Mouse (Mus musculus): ENCODE results near the gene Atp8a2. TPM values are rescaled to one million over a fixed set of nuclear protein-coding genes. Genes with fewer than 3 reads are reported as not detected.
A peak's percentile ranks its signal among the peaks of the same experiment; 100 is the strongest.
"Not testable (repeated sequence)": the region's sequence is repeated elsewhere in the genome, so short reads cannot be mapped to it uniquely, and the experiment has no call there.

Atp8a2 gene
- polyA plus RNA-seq, 1 experiment, result 24.7 TPM

- H3K27ac ChIP-seq (ENCODE audit: insufficient read depth, low read length), result no peak overlapping the region
- no peak for TF ChIP-seq POLR2A (IDR thresholded peaks at IDR 0.05; ENCODE audit: borderline replicate concordance, insufficient read depth, low read length)
- WGBS, result under 1% methylated on average over 51 of the region's 51 CpGs
- peak overlapping the region; percentile 37 for H3K4me3 ChIP-seq (replicated peaks; ENCODE audit: insufficient read depth, low read depth, low read length)
- H3K27me3 ChIP-seq (ENCODE audit: control insufficient read depth, insufficient read depth, low read length), result no peaks in the 10 kb centered on the region
- no peak for DNase-seq
- H3K4me1 ChIP-seq (ENCODE audit: control insufficient read depth, insufficient read depth, low read length), result no peaks in the 10 kb centered on the region
These were observed 571.1 kb downstream of the Atp8a2 start for GRCm38 (mm10) chr14:59625806-59626364.

- peak; percentile 28 to 39 for DNase-seq
- Histone ChIP-seq H3K27ac (ENCODE audit: insufficient read depth, low read length) (no peak within 1 kb of the TSS), H3K4me1 (ENCODE audit: control insufficient read depth, insufficient read depth, low read length) (no peaks in the 10 kb centered on the region), H3K4me3 (replicated peaks; ENCODE audit: insufficient read depth, low read depth, low read length) (peak within 1 kb of the TSS; percentile 37), H3K27me3 (ENCODE audit: control insufficient read depth, insufficient read depth, low read length) (no peaks in the 10 kb centered on the region)
- TF ChIP-seq POLR2A (IDR thresholded peaks at IDR 0.05; ENCODE audit: borderline replicate concordance, insufficient read depth, low read length) (no peak), CTCF (IDR thresholded peaks at IDR 0.05; ENCODE audit: borderline replicate concordance, insufficient read depth, low read depth, low read length) (no peak)
- WGBS, result under 1% methylated on average over 64 of the region's 65 CpGs
These were observed 571.7 kb downstream of the Atp8a2 start, which contains the start of gene Shisa2 for GRCm38 (mm10) chr14:59625158-59625805. Gene Shisa2, plus strand, starts transcription at chr14:59625308.

GRCm38 (mm10) chr14:59624326-59624885 is 572.6 kb downstream of the Atp8a2 start:
- TF ChIP-seq POLR2A (IDR thresholded peaks at IDR 0.05; ENCODE audit: borderline replicate concordance, insufficient read depth, low read length), result no peak
- TF ChIP-seq CTCF (IDR thresholded peaks at IDR 0.05; ENCODE audit: borderline replicate concordance, insufficient read depth, low read depth, low read length), result no peak
- DNase-seq, result no peak
- Histone ChIP-seq H3K4me1 (ENCODE audit: control insufficient read depth, insufficient read depth, low read length) (no peaks in the 10 kb centered on the region), H3K4me3 (replicated peaks; ENCODE audit: insufficient read depth, low read depth, low read length) (no peak overlapping the region), H3K27me3 (ENCODE audit: control insufficient read depth, insufficient read depth, low read length) (no peaks in the 10 kb centered on the region), H3K27ac (ENCODE audit: insufficient read depth, low read length) (no peak overlapping the region)
- 58% methylated on average over 9 of the region's 9 CpGs for WGBS

- TF ChIP-seq CTCF (IDR thresholded peaks at IDR 0.05; ENCODE audit: borderline replicate concordance, insufficient read depth, low read depth, low read length) (no peak), POLR2A (IDR thresholded peaks at IDR 0.05; ENCODE audit: borderline replicate concordance, insufficient read depth, low read length) (no peak)
- H3K27ac ChIP-seq (ENCODE audit: insufficient read depth, low read length), result no peak overlapping the region
- no peaks in the 10 kb centered on the region for H3K4me1 ChIP-seq (ENCODE audit: control insufficient read depth, insufficient read depth, low read length)
- H3K4me3 ChIP-seq (replicated peaks; ENCODE audit: insufficient read depth, low read depth, low read length), result no peak overlapping the region
- WGBS, result 81% methylated on average over 7 of the region's 7 CpGs
- H3K27me3 ChIP-seq (ENCODE audit: control insufficient read depth, insufficient read depth, low read length), result no peaks in the 10 kb centered on the region
- no peak for DNase-seq
These were observed 580.2 kb downstream of the Atp8a2 start for GRCm38 (mm10) chr14:59616802-59617201.

GRCm38 (mm10) chr14:59614149-59614548 is 582.8 kb downstream of the Atp8a2 start:
- not testable (repeated sequence) for H3K4me1 ChIP-seq (ENCODE audit: control insufficient read depth, insufficient read depth, low read length); H3K27ac ChIP-seq (ENCODE audit: insufficient read depth, low read length); H3K4me3 ChIP-seq (replicated peaks; ENCODE audit: insufficient read depth, low read depth, low read length); H3K27me3 ChIP-seq (ENCODE audit: control insufficient read depth, insufficient read depth, low read length); DNase-seq
- 71% methylated on average over 3 of the region's 3 CpGs for WGBS

GRCm38 (mm10) chr14:59612920-59613625 is 583.9 kb downstream of the Atp8a2 start:
- TF ChIP-seq POLR2A (IDR thresholded peaks at IDR 0.05; ENCODE audit: borderline replicate concordance, insufficient read depth, low read length) (no peak), CTCF (IDR thresholded peaks at IDR 0.05; ENCODE audit: borderline replicate concordance, insufficient read depth, low read depth, low read length) (peak; percentile 44; the same call in 1 of the 2 replicates)
- DNase-seq, result peak; percentile 25 to 43
- Histone ChIP-seq H3K27me3 (ENCODE audit: control insufficient read depth, insufficient read depth, low read length) (no peaks in the 10 kb centered on the region), H3K4me3 (replicated peaks; ENCODE audit: insufficient read depth, low read depth, low read length) (no peak overlapping the region), H3K4me1 (ENCODE audit: control insufficient read depth, insufficient read depth, low read length) (no peaks in the 10 kb centered on the region), H3K27ac (ENCODE audit: insufficient read depth, low read length) (no peak overlapping the region)
- 42% methylated on average over 14 of the region's 14 CpGs for WGBS

- no peak for DNase-seq
- Histone ChIP-seq H3K4me3 (replicated peaks; ENCODE audit: insufficient read depth, low read depth, low read length) (no peak overlapping the region), H3K27me3 (ENCODE audit: control insufficient read depth, insufficient read depth, low read length) (no peaks in the 10 kb centered on the region), H3K4me1 (ENCODE audit: control insufficient read depth, insufficient read depth, low read length) (no peaks in the 10 kb centered on the region), H3K27ac (ENCODE audit: insufficient read depth, low read length) (no peak overlapping the region)
- 62% methylated on average over 3 of the region's 3 CpGs for WGBS
- TF ChIP-seq CTCF (IDR thresholded peaks at IDR 0.05; ENCODE audit: borderline replicate concordance, insufficient read depth, low read depth, low read length) (no peak), POLR2A (IDR thresholded peaks at IDR 0.05; ENCODE audit: borderline replicate concordance, insufficient read depth, low read length) (no peak)
These were observed 590.0 kb downstream of the Atp8a2 start for GRCm38 (mm10) chr14:59607021-59607420.

All from cerebellum, adult 2 months (tissue).